In genomic region chr14:23688513-23688912, GRCm38 (mm10) we compare ENCODE assay signal across 15 mouse cellular contexts.
"Had no signal": no experiment of that assay in that cellular context is flagged by ENCODE, and none has a peak within 500 bp of the region (broad histone marks: within the 10 kb centered on the region; RNA-seq: fewer than 3 reads in every experiment).

No protein-coding gene starts in this region.

- ATAC-seq: intestine, embryonic 16.5 days; lung, postnatal 0 days; midbrain, embryonic 15.5 days had no signal

- DNase-seq: kidney, adult 2 months; kidney, postnatal 10 days; kidney, postnatal 36 days; layer of hippocampus, adult 9-11 months; left cerebral cortex, postnatal 4 days; liver, embryonic 13.5 days; lung, adult 2 months; thymus, adult 18-20 months; thymus, postnatal 36 days had no signal

- H3K36me3 ChIP-seq: limb, embryonic 13.5 days; liver, embryonic 13.5 days; midbrain, embryonic 15.5 days had no signal

- H3K4me2 ChIP-seq: limb, embryonic 13.5 days; liver, embryonic 13.5 days; midbrain, embryonic 11.5 days; midbrain, embryonic 15.5 days had no signal

- H3K27me3 ChIP-seq: liver, embryonic 13.5 days; megakaryocyte, embryonic 14.5 days; midbrain, embryonic 15.5 days had no signal

- H3K9me3 ChIP-seq: limb, embryonic 13.5 days; liver, embryonic 13.5 days; megakaryocyte, embryonic 14.5 days; midbrain, embryonic 15.5 days had no signal

- H3K27ac ChIP-seq: limb, embryonic 13.5 days; liver, embryonic 13.5 days; midbrain, embryonic 15.5 days had no signal

- H3K4me1 ChIP-seq: liver, embryonic 13.5 days; megakaryocyte, embryonic 14.5 days; midbrain, embryonic 15.5 days had no signal

- H3K9ac ChIP-seq: limb, embryonic 13.5 days; liver, embryonic 13.5 days; midbrain, embryonic 15.5 days had no signal

- H3K4me3 ChIP-seq: limb, embryonic 13.5 days; liver, embryonic 13.5 days; megakaryocyte, embryonic 14.5 days; midbrain, embryonic 15.5 days had no signal
